Mouse (Mus musculus) left cerebral cortex, adult 8-10 months (tissue): Measurements from ENCODE around the gene Grb10. TPM values are rescaled to one million over a fixed set of nuclear protein-coding genes. Genes with fewer than 3 reads are reported as not detected.

ENCODE experiments used
- DNase-seq, 2 experiments: peaks; one replicate each; pipeline ENCODE4 v3.0.0; 2022; ENCODE audit warnings: low spot score in 2 of 2
- total RNA-seq, 4 experiments: library from RNA; stranded (reverse); gene quantifications; 2 replicates each; pipeline ENCODE4 v1.2.4; 2022

The Grb10 gene
- total RNA-seq, 4 experiments from 2014 or later = 47.8 to 55.4 (median 52.4) TPM

DNA sequence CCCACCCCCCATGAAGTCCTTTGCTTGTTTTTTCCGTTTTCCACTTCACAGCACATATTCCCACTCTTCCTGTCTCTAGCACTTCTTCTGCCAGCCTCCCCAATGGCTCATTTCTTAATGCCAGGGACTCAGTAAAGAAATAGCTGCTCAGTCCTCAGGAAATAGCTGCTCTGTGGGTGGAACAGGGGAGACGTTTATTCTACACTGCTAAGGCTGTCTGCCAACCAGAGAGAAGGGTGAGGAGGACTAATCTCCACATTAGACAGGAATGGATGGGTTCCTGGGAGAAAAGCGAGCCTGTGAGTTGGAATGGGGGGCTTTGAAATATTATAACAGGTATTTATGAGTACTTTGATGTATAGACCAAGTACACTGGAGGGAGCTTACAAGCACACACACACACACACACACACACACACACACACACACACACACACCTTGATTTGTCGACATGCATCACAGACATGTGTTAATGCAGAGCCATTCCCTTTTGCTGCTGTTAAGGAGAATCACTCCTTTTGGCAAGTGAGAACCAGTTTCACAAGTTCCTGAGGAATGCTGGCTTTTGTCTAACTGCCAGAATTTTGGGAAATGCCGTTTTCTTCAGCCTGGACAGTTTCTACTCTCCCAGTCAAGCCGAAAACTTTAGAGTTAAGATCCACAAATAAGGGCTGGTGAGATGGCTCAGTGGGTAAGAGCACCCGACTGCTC, 130.6 kb downstream of the Grb10 start:
- no peak for DNase-seq

DNA sequence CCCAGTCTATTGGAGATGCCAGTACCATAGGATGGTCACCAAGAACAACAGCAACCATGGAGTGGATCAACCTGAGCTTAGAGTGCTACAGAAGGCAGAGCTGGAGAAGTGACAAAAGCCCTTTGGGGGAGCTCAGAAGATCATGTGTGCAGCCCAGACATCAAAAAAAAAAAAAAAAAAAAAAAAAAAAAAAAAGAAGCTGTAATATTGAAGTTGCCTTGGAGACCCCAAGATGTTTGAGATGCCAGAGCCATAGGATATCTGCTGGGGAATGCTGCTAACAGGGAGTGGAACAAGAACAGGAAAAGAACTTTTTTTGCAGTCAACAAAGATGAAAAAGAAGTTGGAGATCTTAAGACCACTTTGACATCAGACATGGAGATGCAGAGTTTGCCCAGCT, 133.0 kb downstream of the Grb10 start:
- DNase-seq = no peak

DNA sequence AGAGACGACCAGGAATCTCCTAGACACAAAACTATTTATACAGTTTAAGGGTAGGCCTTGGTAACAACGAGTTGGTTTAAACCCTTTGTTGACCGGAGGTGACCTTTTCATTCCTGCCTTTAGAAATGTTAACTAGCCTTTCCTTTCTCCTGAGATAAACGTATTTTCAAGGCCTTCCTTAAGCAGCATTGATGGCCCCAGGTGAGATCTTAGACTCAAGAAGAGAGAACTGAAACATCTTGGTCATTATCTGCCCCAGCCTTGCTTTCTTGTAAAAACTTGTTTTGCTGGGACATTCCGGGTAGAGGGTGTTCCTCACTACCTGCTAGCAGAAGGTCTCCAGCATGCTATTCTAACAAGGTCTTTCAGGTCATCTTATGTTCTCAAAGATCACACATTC, 133.5 kb downstream of the Grb10 start:
- no peak for DNase-seq

DNA sequence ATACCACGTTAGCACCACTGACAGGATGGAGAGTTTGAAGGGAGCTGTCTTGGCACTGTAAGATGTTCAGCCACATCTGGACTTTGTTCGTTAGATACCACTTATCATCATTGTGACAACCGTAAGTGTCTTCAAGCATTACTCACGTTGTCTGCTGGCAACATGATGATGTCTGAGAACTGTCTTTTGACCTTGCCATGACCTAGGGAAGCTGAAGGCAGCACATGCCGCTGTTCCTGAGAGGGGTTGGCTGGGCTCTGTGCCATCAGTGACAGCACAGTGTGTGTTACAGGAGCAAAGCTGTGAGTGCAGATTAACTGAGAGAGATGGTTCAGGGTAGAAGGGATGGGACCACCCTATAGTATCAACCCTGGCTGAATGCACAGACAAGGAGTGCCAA, 137.0 kb downstream of the Grb10 start:
- DNase-seq = no peak

DNA sequence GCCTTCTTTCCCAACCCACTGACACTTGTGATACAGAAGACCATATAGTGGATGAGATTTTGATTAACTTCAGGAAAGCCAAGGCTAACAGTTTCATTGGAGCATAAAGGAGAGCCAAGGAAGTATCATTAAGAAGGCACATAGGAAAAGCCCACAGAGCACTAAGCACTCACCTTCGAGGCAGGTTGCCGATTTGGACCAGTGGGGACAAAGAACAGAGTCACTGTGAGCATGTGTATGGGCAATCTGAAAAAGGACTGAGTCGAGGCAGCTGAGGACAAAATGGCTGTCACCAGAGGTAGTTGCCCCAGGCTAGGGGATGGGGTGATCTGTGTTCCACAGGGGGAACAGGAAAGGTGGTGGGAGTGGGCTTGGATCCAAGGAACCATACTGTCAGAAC, 140.0 kb downstream of the Grb10 start:
- DNase-seq = no peak

DNA sequence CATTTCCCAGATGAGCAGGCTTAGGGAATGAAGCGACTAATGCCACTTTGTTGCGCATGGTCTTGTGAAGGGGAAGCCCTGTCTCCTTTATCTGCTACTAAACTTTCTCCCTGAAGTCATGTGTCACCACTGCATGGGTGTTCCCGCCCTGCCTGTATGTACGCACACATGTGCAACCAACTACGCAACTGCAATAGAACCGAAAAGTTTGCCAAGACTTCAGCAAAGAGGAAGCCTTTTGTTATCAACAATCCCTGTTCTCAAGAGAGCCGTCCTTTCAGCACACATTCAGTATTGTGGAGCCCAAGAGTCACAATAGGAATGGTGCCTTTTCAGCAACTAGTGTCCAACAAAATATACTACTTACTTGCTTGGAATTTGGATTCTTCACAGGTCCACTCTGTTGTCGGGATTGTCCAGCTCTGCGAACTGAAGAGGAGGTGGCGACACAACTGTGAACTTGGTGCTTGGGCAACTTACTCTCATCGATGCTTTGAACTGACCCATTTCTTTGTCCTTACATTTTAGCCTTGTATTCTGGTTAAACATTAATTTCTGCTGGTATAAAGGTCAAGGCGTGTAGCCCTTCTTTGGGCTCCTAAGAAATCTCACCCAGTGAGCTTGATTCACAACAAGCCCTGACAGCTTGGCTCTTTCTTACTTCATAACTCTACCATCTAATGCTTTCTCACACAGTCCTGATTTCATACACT, 140.7 kb downstream of the Grb10 start, which contains the start of gene Ddc:
Gene Ddc (minus strand): TSS at position 500 of the 713 bp plus-strand sequence.
- no peak for DNase-seq

DNA sequence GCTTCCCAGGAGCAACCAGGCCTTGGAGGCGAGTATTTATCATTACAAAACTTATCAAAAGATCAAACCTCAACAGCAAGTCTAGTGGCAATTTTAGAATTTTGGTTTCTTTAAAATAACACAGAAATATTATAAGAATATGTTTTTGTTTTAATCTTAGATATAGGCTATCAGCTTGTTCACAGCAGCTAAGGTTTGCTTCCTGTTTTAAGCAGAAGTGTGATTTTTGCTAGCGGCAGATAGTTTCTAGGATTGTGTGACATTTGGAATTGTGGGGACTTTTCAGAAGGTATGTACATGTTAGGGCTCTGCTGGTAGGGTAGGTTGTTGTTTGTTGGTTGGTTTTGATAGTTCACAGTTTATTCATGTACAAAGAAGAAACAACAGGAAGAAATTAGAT, 143.0 kb downstream of the Grb10 start:
- no peak for DNase-seq

DNA sequence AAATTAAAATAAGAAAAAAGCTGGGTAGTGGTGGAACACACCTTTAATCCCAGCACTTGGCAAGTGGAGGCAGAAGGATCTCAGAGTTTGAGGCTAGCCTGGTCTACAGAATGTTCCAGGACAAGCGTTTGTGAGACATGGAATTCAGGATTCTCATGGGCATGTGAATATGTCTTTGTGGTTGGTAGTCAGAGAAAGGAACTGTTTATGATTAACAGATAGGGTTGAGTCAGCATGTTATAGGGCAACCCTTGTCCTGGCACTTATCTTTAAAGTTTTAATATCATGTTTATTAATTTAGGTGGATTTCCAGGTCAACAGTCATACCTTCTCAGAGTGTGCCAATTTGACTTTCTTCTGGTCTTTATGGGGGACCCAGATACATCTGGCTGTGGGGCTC, 144.7 kb downstream of the Grb10 start:
- DNase-seq = no peak

DNA sequence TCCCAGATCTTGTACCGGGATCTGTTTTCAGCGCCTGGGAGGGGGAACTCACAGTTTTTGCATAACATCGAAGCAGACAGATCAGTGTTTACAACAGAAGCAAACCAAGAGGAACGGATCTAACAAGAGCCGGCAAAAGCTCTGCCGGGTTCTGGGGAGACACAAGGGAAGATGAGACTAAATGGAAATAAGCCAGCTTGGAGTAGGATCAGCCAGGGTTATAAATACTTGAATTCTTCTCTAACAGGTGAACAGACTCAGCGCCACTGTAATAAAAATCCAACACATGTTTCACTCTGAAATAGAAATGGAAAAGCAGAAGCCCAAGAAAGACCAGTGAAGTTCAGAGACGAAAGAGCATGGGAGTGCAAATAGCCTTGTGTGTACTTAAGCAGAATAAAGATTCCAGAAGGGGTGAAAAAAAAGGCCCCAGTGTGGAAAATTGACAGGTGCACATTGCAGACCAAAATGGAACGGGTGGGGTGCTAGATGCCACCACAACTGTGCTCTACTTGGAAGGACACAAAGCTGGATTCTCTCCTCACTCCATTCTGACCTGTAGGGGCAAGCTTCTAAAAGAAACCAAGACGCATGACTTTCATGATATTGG, 145.4 kb downstream of the Grb10 start:
- DNase-seq = no peak

DNA sequence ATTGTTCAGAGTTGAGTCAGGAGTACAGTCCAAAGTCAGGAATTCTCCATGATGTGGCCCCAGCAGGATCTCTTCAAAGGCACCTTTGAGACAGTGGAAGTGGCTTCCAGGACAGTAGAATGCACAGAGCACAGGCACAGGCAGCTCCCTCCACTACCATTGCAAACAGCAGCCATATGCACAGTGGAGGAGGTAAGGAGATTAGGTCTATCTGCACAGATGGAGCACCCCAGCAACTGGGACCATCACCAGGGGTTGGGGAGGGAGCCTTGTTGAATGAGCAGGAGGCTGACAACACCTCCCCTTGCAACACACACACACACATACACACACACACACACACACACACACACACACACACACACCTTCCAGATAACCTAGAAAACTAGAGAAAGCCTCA, 146.7 kb downstream of the Grb10 start:
- no peak for DNase-seq

DNA sequence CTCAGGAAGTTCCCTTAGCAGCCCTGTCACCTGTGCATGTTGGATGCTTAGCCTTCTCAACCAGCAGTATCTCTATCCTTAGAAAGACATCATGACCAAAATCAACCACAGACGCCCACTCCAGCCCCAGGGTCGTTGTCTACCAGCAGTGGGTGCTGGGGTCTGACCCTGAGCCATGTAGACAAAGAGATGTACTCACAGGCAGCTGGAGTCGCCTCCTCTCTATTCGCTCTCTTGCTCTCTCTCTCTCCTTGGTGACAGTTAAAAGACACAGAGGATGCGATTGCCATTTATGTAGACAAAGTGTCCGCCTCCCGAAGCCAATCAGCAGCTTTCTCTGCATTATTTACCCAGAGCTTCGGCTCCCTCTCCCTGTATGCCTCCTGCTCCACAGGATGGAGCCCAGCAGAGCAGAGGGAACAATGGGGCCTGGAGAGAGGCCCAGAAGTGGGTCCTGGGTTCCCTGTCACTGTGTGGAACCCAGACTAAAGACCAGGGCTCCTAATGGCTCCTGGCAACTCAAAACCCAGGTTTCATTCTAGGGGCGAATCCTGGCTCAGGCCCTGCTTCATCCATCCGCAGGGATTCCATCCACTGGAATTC, 148.2 kb downstream of the Grb10 start:
- DNase-seq = no peak

DNA sequence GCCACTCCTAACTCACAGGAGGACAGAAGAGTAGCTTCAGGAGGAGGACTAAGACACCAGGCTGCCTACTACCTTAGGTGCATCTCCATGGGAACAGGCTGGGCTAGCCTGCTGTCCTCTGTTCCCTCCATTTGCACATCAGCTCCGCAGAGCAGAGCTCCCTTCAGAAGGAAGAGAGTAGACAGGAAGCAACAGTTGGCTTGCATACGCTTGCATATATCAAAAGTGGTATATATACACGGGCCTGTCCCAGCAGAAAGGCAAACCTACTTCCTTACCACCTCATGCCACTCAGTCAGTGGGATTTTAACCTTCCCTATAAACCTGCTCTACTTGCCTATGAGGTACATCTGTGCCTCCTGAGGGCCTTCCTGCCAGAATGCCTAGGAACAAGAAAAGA, 149.8 kb downstream of the Grb10 start:
- no peak for DNase-seq

DNA sequence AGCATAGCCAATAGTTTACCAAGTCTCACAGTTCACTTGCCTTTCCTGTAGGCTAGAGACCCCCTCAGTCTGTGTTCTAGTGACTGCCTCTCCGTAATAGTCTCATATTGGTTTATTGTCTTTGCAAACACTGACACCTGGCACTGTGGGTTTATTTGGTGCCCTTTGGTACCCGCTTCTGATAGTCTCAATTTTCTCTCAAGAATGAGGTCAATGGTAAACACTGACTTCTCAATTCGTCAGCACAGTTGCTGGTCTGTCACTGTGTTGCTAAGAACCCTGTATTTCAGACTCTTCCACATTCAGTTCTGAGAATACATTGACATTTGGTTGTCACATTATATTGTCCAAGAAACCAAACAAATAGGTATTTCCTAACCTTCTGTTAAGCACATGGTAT, 150.4 kb downstream of the Grb10 start:
- no peak for DNase-seq

DNA sequence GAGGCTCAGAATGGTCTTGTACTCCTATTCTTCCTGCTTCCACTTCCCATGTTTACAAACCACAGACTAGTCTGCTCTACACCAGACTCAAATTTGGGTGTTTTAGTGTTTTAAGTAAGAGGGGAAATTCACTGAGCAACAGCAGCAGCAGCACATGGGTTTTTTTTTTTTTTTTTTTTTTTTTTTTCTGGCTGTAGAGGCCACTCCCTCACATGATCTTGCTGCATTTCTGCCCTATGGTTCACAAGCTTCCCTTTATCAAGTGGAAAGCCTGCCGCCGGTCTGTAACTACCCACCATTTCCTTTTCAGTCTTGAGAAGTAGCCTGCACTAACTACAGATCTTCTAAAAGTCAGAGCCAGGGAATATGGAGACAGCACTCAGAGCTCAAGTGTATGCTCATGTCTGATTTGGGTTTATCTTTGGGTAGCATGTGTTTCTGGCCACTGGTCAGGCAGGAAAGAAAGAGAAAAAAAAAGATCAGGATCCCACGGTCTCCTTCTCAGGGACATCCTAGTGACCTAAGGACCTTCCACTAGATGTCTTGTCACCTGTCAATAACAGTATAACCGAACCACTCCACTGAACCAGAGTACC, 152.0 kb downstream of the Grb10 start:
- DNase-seq = no peak

DNA sequence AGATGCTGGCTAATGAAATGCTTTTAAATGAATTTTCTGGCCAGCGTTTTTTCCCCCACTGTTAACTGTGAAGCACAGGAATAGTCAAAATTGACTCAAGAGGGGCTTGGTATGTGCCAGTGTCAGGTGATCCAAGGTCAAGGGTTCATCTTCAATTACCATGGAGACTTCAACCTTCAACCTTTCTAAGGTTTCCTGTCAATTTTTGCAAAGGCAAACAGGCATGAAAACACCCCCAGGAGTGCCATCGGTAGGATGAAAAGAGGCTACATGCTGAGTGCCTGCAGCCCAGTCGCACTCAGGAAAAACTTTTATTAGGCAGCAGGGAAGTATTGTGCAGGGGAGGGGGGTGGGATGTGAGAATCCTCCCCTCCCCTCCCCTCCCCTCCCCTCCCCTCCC, 152.6 kb downstream of the Grb10 start:
- DNase-seq = no peak

DNA sequence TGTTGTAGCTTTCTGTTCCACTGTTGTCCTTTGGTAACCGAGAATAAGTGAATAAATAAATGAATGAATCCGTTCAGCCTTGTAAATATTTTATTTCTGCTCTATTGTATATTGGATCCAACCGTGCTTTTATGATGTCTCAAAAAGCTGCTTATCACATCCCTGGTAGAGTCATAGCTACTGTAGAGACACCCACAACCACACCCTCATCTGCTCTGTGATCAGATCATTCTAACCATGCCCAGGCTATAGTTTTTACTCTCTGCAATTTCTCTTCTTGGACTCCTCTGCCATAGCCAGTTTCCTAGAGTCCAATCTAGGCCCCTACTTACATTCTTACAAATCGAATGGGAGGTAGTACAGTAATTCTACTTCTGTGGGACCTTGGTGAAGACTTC, 153.2 kb downstream of the Grb10 start:
- DNase-seq = no peak

DNA sequence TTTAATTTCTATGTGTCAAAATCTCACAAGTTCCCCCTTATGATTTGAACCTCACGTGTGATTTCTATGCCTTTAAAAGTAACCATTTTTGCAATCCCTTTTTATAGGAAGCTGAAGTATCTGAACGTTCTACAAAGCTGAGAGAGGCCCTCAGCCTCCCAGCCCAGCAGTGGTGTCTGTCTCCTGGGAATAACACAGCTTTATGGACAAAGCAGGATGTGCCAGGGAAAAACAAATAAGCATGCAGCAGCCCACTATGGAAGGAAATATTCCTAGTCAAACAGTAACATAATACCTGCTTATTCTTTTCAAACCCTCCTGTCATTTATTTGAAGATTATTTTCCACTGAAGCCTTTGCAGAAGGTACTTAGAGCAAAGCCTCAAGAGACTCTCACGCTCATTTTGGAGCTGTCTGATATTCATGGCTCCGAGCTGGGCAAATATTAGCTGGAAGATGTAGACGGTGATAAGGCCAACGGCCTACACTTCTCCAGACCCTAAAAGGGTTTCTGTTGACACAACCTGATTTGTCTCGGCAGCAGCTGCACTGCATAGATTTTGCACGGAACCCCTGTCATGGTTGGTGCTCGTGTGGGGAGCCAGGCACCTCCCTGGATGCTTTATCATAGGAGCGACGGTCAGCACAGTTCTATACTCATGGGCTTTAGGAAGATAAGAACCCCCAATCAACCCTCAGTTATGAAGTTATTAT, 153.8 kb downstream of the Grb10 start:
- no peak for DNase-seq

DNA sequence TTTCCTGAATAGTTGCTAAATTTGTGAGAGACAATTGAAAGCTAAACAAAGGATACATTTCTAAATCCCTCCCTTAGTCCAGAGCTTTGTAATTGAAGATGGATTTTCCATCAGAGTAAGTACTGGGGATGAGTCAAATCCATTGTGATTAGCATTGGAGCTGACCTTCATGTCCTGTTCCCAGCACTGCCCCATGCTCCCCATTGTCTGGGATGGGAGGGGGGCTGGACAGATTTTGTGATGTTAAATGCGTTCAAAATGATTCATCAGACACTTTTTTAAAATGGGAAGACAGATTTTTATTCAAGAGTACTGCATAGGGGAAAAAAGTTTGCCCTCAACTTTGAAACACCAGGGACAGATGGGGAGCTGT, 156.7 kb downstream of the Grb10 start:
- no peak for DNase-seq

DNA sequence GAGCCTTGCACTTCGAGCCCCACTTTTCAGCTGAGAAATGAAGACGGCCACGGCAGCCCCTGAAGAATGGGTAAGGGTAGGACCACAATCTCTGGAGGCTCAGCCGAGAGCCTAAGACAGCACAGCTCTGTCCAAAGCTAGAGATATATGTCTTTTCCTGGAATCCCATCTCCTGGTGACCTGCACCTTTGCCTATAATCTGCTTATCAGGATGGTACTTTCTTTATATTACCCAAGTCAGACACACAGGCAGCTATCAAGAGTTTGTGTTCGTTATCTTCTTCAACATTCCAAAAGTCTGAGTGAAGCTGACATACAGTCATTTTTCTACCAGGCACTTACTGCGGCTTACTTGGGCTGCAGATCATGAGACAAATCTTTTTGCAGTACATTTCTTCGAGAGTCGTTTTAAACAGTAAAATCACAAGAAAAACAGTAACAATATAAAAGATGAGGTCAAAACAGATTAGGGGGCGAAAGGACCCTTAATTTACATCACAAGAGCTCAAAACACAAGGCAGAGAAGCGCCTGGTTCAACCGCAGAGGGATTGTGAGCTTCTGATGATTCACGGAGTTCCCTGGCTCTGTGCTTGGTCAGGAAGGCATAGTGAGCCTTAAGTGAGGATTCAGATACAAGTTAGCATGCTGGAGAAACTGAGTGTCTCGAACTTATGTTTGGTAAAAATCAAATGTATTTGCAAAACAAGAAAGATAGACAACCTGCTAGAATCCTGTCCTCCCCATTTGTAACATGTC, 157.3 kb downstream of the Grb10 start:
- no peak for DNase-seq
